Mouse (Mus musculus): ENCODE data around the gene Mup1. TPM values are rescaled to one million over a fixed set of nuclear protein-coding genes. Genes with fewer than 3 reads are reported as not detected.
"Not testable (repeated sequence)": the region's sequence is repeated elsewhere in the genome, so short reads cannot be mapped to it uniquely, and the experiment has no call there.

Mup1 gene
- under 1 TPM in 1 of 2 experiments, not detected in 1; 0.98 TPM for total RNA-seq (2021)
- polyA plus RNA-seq (2012; rRNA removed): not detected in 2 replicates
- long read RNA-seq: 0 reads

GRCm38 (mm10) chr4:60501860-60502259, at the start of gene Mup1:
TSS of gene Mup1 (minus strand) at chr4:60501960.
- DNase-seq: not testable (repeated sequence)

Other genes starting within 250 kb of the Mup1 start
- gene Mup9, start 80.0 kb downstream of the Mup1 start, total RNA-seq (2021): 1 to 10 TPM in 1 of 2 experiments, not detected in 1; 1.2 TPM
- not detected in 2 replicates for gene Mup9, start 80.0 kb downstream of the Mup1 start, polyA plus RNA-seq (2012; rRNA removed)
- gene Mup10, start 80.2 kb upstream of the Mup1 start, total RNA-seq (2021): 1 to 10 TPM in 1 of 2 experiments, not detected in 1; 1.9 TPM
- not detected in 2 replicates for gene Mup10, start 80.2 kb upstream of the Mup1 start, polyA plus RNA-seq (2012; rRNA removed)
- gene Mup11, start 160.5 kb upstream of the Mup1 start, total RNA-seq (2021): 1 to 10 TPM; 2.3 to 3.9 TPM
- gene Mup11, start 160.5 kb upstream of the Mup1 start, polyA plus RNA-seq (2012; rRNA removed): not detected in 2 replicates
- gene Mup12, start 239.4 kb upstream of the Mup1 start, total RNA-seq (2021): 1 to 10 TPM; 2.7 to 9.3 TPM
- gene Mup12, start 239.4 kb upstream of the Mup1 start, polyA plus RNA-seq (2012; rRNA removed): not detected in 2 replicates